In genomic region chr3:87150689-87151244, GRCm38 (mm10) we compare ENCODE assay signal across 8 mouse cellular contexts. TPM values are rescaled to one million over a fixed set of nuclear protein-coding genes. Genes with fewer than 3 reads are reported as not detected.
DNase-seq lines count a peak whose midpoint lies in the region; ATAC-seq lines count a peak whose summit lies in the region.
"Had no signal": no experiment of that assay in that cellular context is flagged by ENCODE, and none has a peak within 500 bp of the region (broad histone marks: within the 10 kb centered on the region; RNA-seq: fewer than 3 reads in every experiment).

No protein-coding gene starts in this region.

- WGBS in embryonic facial prominence, embryonic 14.5 days = 2% methylated on average over 16 of the region's 16 CpGs
- 2% methylated on average over 16 of the region's 16 CpGs for WGBS in hindbrain, embryonic 10.5 days
- 3% methylated on average over 16 of the region's 16 CpGs for WGBS in neural tube, embryonic 12.5 days

- no peak overlapping the region for H3K4me3 ChIP-seq in embryonic facial prominence, embryonic 14.5 days (ENCODE audit: low read depth, low read length)
- peak overlapping the region; percentile 26 for H3K4me3 ChIP-seq in hindbrain, embryonic 10.5 days
- no peak overlapping the region for H3K4me3 ChIP-seq in neural tube, embryonic 12.5 days
- H3K4me3 ChIP-seq: erythroblast, embryonic 14.5 days had no signal

- no peaks in the 10 kb centered on the region for H3K27me3 ChIP-seq in embryonic facial prominence, embryonic 14.5 days (replicated peaks; ENCODE audit: control insufficient read depth, insufficient read depth, low read length)
- no peaks in the 10 kb centered on the region for H3K27me3 ChIP-seq in hindbrain, embryonic 10.5 days (ENCODE audit: insufficient read depth, poor library complexity, severe bottlenecking)
- no peaks in the 10 kb centered on the region for H3K27me3 ChIP-seq in neural tube, embryonic 12.5 days (replicated peaks)

- DNase-seq in ZHBTc4 (ENCODE audit: low read depth, low spot score) = peak; percentile 92
- peak; percentile 96 for DNase-seq in embryonic facial prominence, embryonic 14.5 days (ENCODE audit: low spot score)
- peak; percentile 68 for DNase-seq in hindbrain, embryonic 10.5 days (ENCODE audit: low spot score)
- peak; percentile 27 for DNase-seq in liver
- DNase-seq in cerebellum, adult 8-10 months = no peak
- no peak for DNase-seq in left cerebral cortex, adult 9 months (ENCODE audit: low spot score in 2 of 2)

- peaks cover 17% of the 10 kb centered on the region; the same call in 1 of the 2 replicates for H3K36me3 ChIP-seq in embryonic facial prominence, embryonic 14.5 days (ENCODE audit: control insufficient read depth, insufficient read depth, low read length)
- H3K36me3 ChIP-seq in hindbrain, embryonic 10.5 days = peaks cover 27% of the 10 kb centered on the region
- 0 out of 2 replicates have a peak, but pooled peaks cover 4% of the 10 kb centered on the region for H3K36me3 ChIP-seq in neural tube, embryonic 12.5 days

- ATAC-seq in embryonic facial prominence, embryonic 14.5 days (ENCODE audit: low read depth) = peak; percentile 91
- peak; percentile 39 for ATAC-seq in neural tube, embryonic 12.5 days (ENCODE audit: low FRiP score, low read depth)

- H3K9ac ChIP-seq in embryonic facial prominence, embryonic 14.5 days (ENCODE audit: low read depth, low read length) = peak overlapping the region; percentile 49
- H3K9ac ChIP-seq in neural tube, embryonic 12.5 days = peak overlapping the region; percentile 33

- no peaks in the 10 kb centered on the region for H3K9me3 ChIP-seq in embryonic facial prominence, embryonic 14.5 days (ENCODE audit: control insufficient read depth, low read length)
- no peaks in the 10 kb centered on the region for H3K9me3 ChIP-seq in hindbrain, embryonic 10.5 days
- H3K9me3 ChIP-seq in neural tube, embryonic 12.5 days = no peaks in the 10 kb centered on the region

- peak overlapping the region; percentile 98 for H3K27ac ChIP-seq in embryonic facial prominence, embryonic 14.5 days (replicated peaks; ENCODE audit: low read depth, low read length)
- H3K27ac ChIP-seq in hindbrain, embryonic 10.5 days = peak overlapping the region; percentile 92
- H3K27ac ChIP-seq in neural tube, embryonic 12.5 days = peak overlapping the region; percentile 66

- peak overlapping the region; percentile 32 for H3K4me2 ChIP-seq in embryonic facial prominence, embryonic 14.5 days (ENCODE audit: low read depth, low read length)
- H3K4me2 ChIP-seq in neural tube, embryonic 12.5 days (replicated peaks) = peak overlapping the region; percentile 44

- H3K4me1 ChIP-seq in embryonic facial prominence, embryonic 14.5 days (ENCODE audit: control insufficient read depth, insufficient read depth, low read length) = peaks cover 74% of the 10 kb centered on the region
- peaks cover 69% of the 10 kb centered on the region for H3K4me1 ChIP-seq in hindbrain, embryonic 10.5 days (replicated peaks)
- peaks cover 56% of the 10 kb centered on the region for H3K4me1 ChIP-seq in neural tube, embryonic 12.5 days

RNA-seq across cellular contexts. Expression of gene Kirrel, which starts 23.8 kb away (rescaled TPM):
- polyA plus RNA-seq in embryonic facial prominence, embryonic 14.5 days (2014; fragmentation: Nextera tagmentation; extraction: Ambion mirVana) = 12.8 and 14.1 TPM in 2 replicates
- polyA plus RNA-seq in hindbrain, embryonic 10.5 days (2016; fragmentation: Nextera tagmentation; extraction: Ambion mirVana) = 11.7 and 13.0 TPM in 2 replicates
- 12.9 and 13.2 TPM in 2 replicates for polyA plus RNA-seq in neural tube, embryonic 12.5 days (2016; fragmentation: Nextera tagmentation; extraction: Ambion mirVana)
- polyA plus RNA-seq: erythroblast, embryonic 14.5 days had no signal

Comparison
In these comparisons a context has a peak if more than half of its experiments do, and no peak if none do; other contexts are left out.
1. DNase-seq: peak in ZHBTc4 (single experiment), embryonic facial prominence, embryonic 14.5 days (single experiment), hindbrain, embryonic 10.5 days (single experiment) and liver (single experiment); none in cerebellum, adult 8-10 months (single experiment) and left cerebral cortex, adult 9 months (0 of 2).
2. Peak in every context shown above with its lines, with median percentiles within 50 percentile points of each other: H3K27ac ChIP-seq.